Mouse (Mus musculus) E14TG2a.4 (cell line): ENCODE measurements at regions not wholly inside any gene's neighbourhood (a gene's known extent, or its start where the extent isn't known, plus 50 kb on each side); places are given as distances from the start of the nearest gene placed in this dataset.

Experiments used
- CTCF ChIP-seq: conservative IDR thresholded peaks from 2 replicates; pipeline ENCODE4 v1.5.1; 2014; ENCODE audit warnings: low read length
- NANOG ChIP-seq: IDR thresholded peaks from 2 replicates; pipeline ENCODE4 v1.6.1; 2014; ENCODE audit warnings: borderline replicate concordance, low read length, mixed read lengths

DNA sequence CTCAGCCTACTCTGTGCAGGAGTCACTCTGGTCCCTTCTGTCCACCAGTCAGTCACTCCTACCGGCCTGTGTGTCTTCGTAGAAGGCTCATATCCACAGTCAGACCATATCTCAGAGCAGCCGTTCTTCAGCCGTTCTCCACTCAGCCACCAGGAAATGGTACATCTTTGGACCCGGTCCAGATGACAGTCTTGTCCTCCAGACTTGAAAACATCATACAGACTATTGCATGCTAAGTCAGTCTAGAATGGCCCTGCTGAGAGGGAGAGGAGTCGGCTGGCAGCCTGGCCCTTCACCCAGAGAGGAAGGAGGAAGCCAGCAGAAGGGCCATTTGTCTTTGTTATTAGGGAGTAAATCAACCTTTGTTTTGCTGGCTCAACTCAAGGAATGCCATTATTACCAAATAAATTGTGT, 54.0 kb downstream of the Gas1 start:
- TF ChIP-seq CTCF (no peak), NANOG (no peak)
